Mouse (Mus musculus): ENCODE results near the gene Lpar1.

Gene Lpar1

GRCm38 (mm10) chr4:58508833-58509232, 44.9 kb downstream of the Lpar1 start:
- DNase-seq (ENCODE audit: low read depth, low spot score): peak; percentile 50

- no peak for DNase-seq (ENCODE audit: low read depth, low spot score)
Measured at GRCm38 (mm10) chr4:58507536-58507935, 46.2 kb downstream of the Lpar1 start.

GRCm38 (mm10) chr4:58506539-58507527, 46.9 kb downstream of the Lpar1 start:
- DNase-seq (ENCODE audit: low read depth, low spot score): no peak

- DNase-seq (ENCODE audit: low read depth, low spot score): no peak
Measured at GRCm38 (mm10) chr4:58504250-58504649, 49.4 kb downstream of the Lpar1 start.

GRCm38 (mm10) chr4:58501012-58501777, 52.5 kb downstream of the Lpar1 start:
- DNase-seq (ENCODE audit: low read depth, low spot score): no peak

GRCm38 (mm10) chr4:58499831-58500230, 53.9 kb downstream of the Lpar1 start:
- DNase-seq (ENCODE audit: low read depth, low spot score): no peak

GRCm38 (mm10) chr4:58499241-58499640, 54.5 kb downstream of the Lpar1 start:
- no peak for DNase-seq (ENCODE audit: low read depth, low spot score)

- DNase-seq (ENCODE audit: low read depth, low spot score): no peak
Measured at GRCm38 (mm10) chr4:58498734-58499133, 55.0 kb downstream of the Lpar1 start.

GRCm38 (mm10) chr4:58497284-58497683, 56.4 kb downstream of the Lpar1 start:
- DNase-seq (ENCODE audit: low read depth, low spot score): no peak

- no peak for DNase-seq (ENCODE audit: low read depth, low spot score)
Measured at GRCm38 (mm10) chr4:58496743-58497142, 57.0 kb downstream of the Lpar1 start.

- no peak for DNase-seq (ENCODE audit: low read depth, low spot score)
Measured at GRCm38 (mm10) chr4:58491742-58492141, 62.0 kb downstream of the Lpar1 start.

- DNase-seq (ENCODE audit: low read depth, low spot score): no peak
Measured at GRCm38 (mm10) chr4:58490374-58490773, 63.3 kb downstream of the Lpar1 start.

- DNase-seq (ENCODE audit: low read depth, low spot score): no peak
Measured at GRCm38 (mm10) chr4:58478564-58478963, 75.1 kb downstream of the Lpar1 start.

GRCm38 (mm10) chr4:58477691-58478090, 76.0 kb downstream of the Lpar1 start:
- no peak for DNase-seq (ENCODE audit: low read depth, low spot score)

GRCm38 (mm10) chr4:58471203-58471910, 82.3 kb downstream of the Lpar1 start:
- DNase-seq (ENCODE audit: low read depth, low spot score): no peak

- no peak for DNase-seq (ENCODE audit: low read depth, low spot score)
Measured at GRCm38 (mm10) chr4:58469651-58470592, 83.8 kb downstream of the Lpar1 start.

- no peak for DNase-seq (ENCODE audit: low read depth, low spot score)
Measured at GRCm38 (mm10) chr4:58469035-58469434, 84.7 kb downstream of the Lpar1 start.

GRCm38 (mm10) chr4:58465586-58465985, 88.1 kb downstream of the Lpar1 start:
- no peak for DNase-seq (ENCODE audit: low read depth, low spot score)

- DNase-seq (ENCODE audit: low read depth, low spot score): no peak
Measured at GRCm38 (mm10) chr4:58464390-58465164, 89.1 kb downstream of the Lpar1 start.

- DNase-seq (ENCODE audit: low read depth, low spot score): no peak
Measured at GRCm38 (mm10) chr4:58462990-58463389, 90.7 kb downstream of the Lpar1 start.

All from brain, embryonic 18.5 days (tissue).